Mouse (Mus musculus): ENCODE results near the gene Ppp5c. TPM values are rescaled to one million over a fixed set of nuclear protein-coding genes. Genes with fewer than 3 reads are reported as not detected.

Gene Ppp5c
- polyA plus RNA-seq, 1 experiment from 2014 or later, result 45.0 TPM

GRCm38 (mm10) chr7:17011909-17012590, 15.7 kb downstream of the Ppp5c start:
- 93% methylated on average over 7 of the region's 7 CpGs for WGBS
- H3K9ac ChIP-seq (ENCODE audit: low read depth, low read length), result no peak overlapping the region
- no peak for TF ChIP-seq CTCF (IDR thresholded peaks at IDR 0.05; ENCODE audit: low read depth)
- no peak overlapping the region for H3K4me2 ChIP-seq (replicated peaks; ENCODE audit: low read depth)
- ATAC-seq, result no peak
- peaks cover 89% of the 10 kb centered on the region for H3K36me3 ChIP-seq (ENCODE audit: control insufficient read depth, insufficient read depth)
- H3K4me1 ChIP-seq (replicated peaks; ENCODE audit: control insufficient read depth, insufficient read depth, low read length), result peaks cover 12% of the 10 kb centered on the region; the same call in 1 of the 2 replicates
- H3K27me3 ChIP-seq (replicated peaks; ENCODE audit: control insufficient read depth, insufficient read depth, low read length), result no peaks in the 10 kb centered on the region
- H3K4me3 ChIP-seq (ENCODE audit: low read depth, low read length), result no peak overlapping the region
- H3K27ac ChIP-seq (ENCODE audit: low read depth, low read length), result no peak overlapping the region
- H3K9me3 ChIP-seq (ENCODE audit: control insufficient read depth), result no peaks in the 10 kb centered on the region

GRCm38 (mm10) chr7:17010010-17010347, 17.7 kb downstream of the Ppp5c start:
- Histone ChIP-seq H3K9me3 (ENCODE audit: control insufficient read depth) (no peaks in the 10 kb centered on the region), H3K4me3 (ENCODE audit: low read depth, low read length) (no peak overlapping the region), H3K9ac (ENCODE audit: low read depth, low read length) (no peak overlapping the region), H3K36me3 (ENCODE audit: control insufficient read depth, insufficient read depth) (peaks cover 94% of the 10 kb centered on the region), H3K4me1 (replicated peaks; ENCODE audit: control insufficient read depth, insufficient read depth, low read length) (peaks cover 4% of the 10 kb centered on the region; the same call in 1 of the 2 replicates), H3K27me3 (replicated peaks; ENCODE audit: control insufficient read depth, insufficient read depth, low read length) (no peaks in the 10 kb centered on the region), H3K27ac (ENCODE audit: low read depth, low read length) (no peak overlapping the region), H3K4me2 (replicated peaks; ENCODE audit: low read depth) (no peak overlapping the region)
- 83% methylated on average over 5 of the region's 5 CpGs for WGBS
- no peak for TF ChIP-seq CTCF (IDR thresholded peaks at IDR 0.05; ENCODE audit: low read depth)
- no peak for ATAC-seq

- no peaks in the 10 kb centered on the region for H3K27me3 ChIP-seq (replicated peaks; ENCODE audit: control insufficient read depth, insufficient read depth, low read length)
- H3K9ac ChIP-seq (ENCODE audit: low read depth, low read length), result no peak overlapping the region
- no peak overlapping the region for H3K27ac ChIP-seq (ENCODE audit: low read depth, low read length)
- TF ChIP-seq CTCF (IDR thresholded peaks at IDR 0.05; ENCODE audit: low read depth), result no peak
- H3K4me1 ChIP-seq (replicated peaks; ENCODE audit: control insufficient read depth, insufficient read depth, low read length), result peaks cover 4% of the 10 kb centered on the region; the same call in 1 of the 2 replicates
- 87% methylated on average over 16 of the region's 16 CpGs for WGBS
- ATAC-seq, result no peak
- H3K9me3 ChIP-seq (ENCODE audit: control insufficient read depth), result no peaks in the 10 kb centered on the region
- peaks cover 93% of the 10 kb centered on the region for H3K36me3 ChIP-seq (ENCODE audit: control insufficient read depth, insufficient read depth)
- no peak overlapping the region for H3K4me2 ChIP-seq (replicated peaks; ENCODE audit: low read depth)
- no peak overlapping the region for H3K4me3 ChIP-seq (ENCODE audit: low read depth, low read length)
These were observed 18.3 kb downstream of the Ppp5c start for GRCm38 (mm10) chr7:17009326-17010009.

- peak; percentile 93 for TF ChIP-seq CTCF (IDR thresholded peaks at IDR 0.05; ENCODE audit: low read depth)
- Histone ChIP-seq H3K4me1 (replicated peaks; ENCODE audit: control insufficient read depth, insufficient read depth, low read length) (peaks cover 15% of the 10 kb centered on the region; the same call in 1 of the 2 replicates), H3K4me2 (replicated peaks; ENCODE audit: low read depth) (no peak overlapping the region), H3K27me3 (replicated peaks; ENCODE audit: control insufficient read depth, insufficient read depth, low read length) (no peaks in the 10 kb centered on the region), H3K36me3 (ENCODE audit: control insufficient read depth, insufficient read depth) (peaks cover 75% of the 10 kb centered on the region), H3K9ac (ENCODE audit: low read depth, low read length) (no peak overlapping the region), H3K27ac (ENCODE audit: low read depth, low read length) (peak overlapping the region; percentile 76; the same call in 1 of the 2 replicates), H3K9me3 (ENCODE audit: control insufficient read depth) (no peaks in the 10 kb centered on the region), H3K4me3 (ENCODE audit: low read depth, low read length) (no peak overlapping the region)
- ATAC-seq, result peak; percentile 66
- 70% methylated on average over 4 of the region's 4 CpGs for WGBS
These were observed 20.4 kb downstream of the Ppp5c start for GRCm38 (mm10) chr7:17007300-17007699.

- Histone ChIP-seq H3K27me3 (replicated peaks; ENCODE audit: control insufficient read depth, insufficient read depth, low read length) (no peaks in the 10 kb centered on the region), H3K9me3 (ENCODE audit: control insufficient read depth) (no peaks in the 10 kb centered on the region), H3K4me2 (replicated peaks; ENCODE audit: low read depth) (no peak overlapping the region), H3K9ac (ENCODE audit: low read depth, low read length) (no peak overlapping the region), H3K27ac (ENCODE audit: low read depth, low read length) (peak overlapping the region; percentile 82), H3K36me3 (ENCODE audit: control insufficient read depth, insufficient read depth) (peaks cover 66% of the 10 kb centered on the region), H3K4me3 (ENCODE audit: low read depth, low read length) (no peak overlapping the region), H3K4me1 (replicated peaks; ENCODE audit: control insufficient read depth, insufficient read depth, low read length) (peaks cover 15% of the 10 kb centered on the region; the same call in 1 of the 2 replicates)
- no peak for TF ChIP-seq CTCF (IDR thresholded peaks at IDR 0.05; ENCODE audit: low read depth)
- WGBS, result 67% methylated on average over 7 of the region's 7 CpGs
- ATAC-seq, result no peak
These were observed 23.0 kb downstream of the Ppp5c start for GRCm38 (mm10) chr7:17004716-17005115.

- Histone ChIP-seq H3K36me3 (ENCODE audit: control insufficient read depth, insufficient read depth) (peaks cover 53% of the 10 kb centered on the region), H3K4me3 (ENCODE audit: low read depth, low read length) (no peak overlapping the region), H3K27ac (ENCODE audit: low read depth, low read length) (peak overlapping the region; percentile 82), H3K9me3 (ENCODE audit: control insufficient read depth) (no peaks in the 10 kb centered on the region), H3K27me3 (replicated peaks; ENCODE audit: control insufficient read depth, insufficient read depth, low read length) (no peaks in the 10 kb centered on the region), H3K4me1 (replicated peaks; ENCODE audit: control insufficient read depth, insufficient read depth, low read length) (peaks cover 15% of the 10 kb centered on the region; the same call in 1 of the 2 replicates), H3K9ac (ENCODE audit: low read depth, low read length) (no peak overlapping the region), H3K4me2 (replicated peaks; ENCODE audit: low read depth) (no peak overlapping the region)
- WGBS, result 39% methylated on average over 7 of the region's 7 CpGs
- ATAC-seq, result peak; percentile 63
- TF ChIP-seq CTCF (IDR thresholded peaks at IDR 0.05; ENCODE audit: low read depth), result no peak
These were observed 24.3 kb downstream of the Ppp5c start for GRCm38 (mm10) chr7:17003230-17003960.

Data from intestine, postnatal 0 days (tissue).